Mouse (Mus musculus) liver, adult 2 months (tissue): Measurements from ENCODE around the gene Zfp36l2. TPM values are rescaled to one million over a fixed set of nuclear protein-coding genes. Genes with fewer than 3 reads are reported as not detected.
"Not testable (repeated sequence)": the region's sequence is repeated elsewhere in the genome, so short reads cannot be mapped to it uniquely, and the experiment has no call there.

Experiments
- DNase-seq: peaks from one replicate; pipeline ENCODE4 v3.0.0-alpha.2; 2011; ENCODE audit warnings: low read depth, low spot score; ENCODE audit errors: extremely low read depth
- H3K27ac ChIP-seq: fragments of 200-500 bp; replicated peaks from 2 replicates; pipeline ENCODE4 v1.5.1; 2012; ENCODE audit warnings: low read depth, mild to moderate bottlenecking, control low read depth, inconsistent platforms, low read length; ENCODE audit not compliant: insufficient read depth
- H3K27me3 ChIP-seq: fragments of 200-500 bp; 2 replicates; pipeline ENCODE4 v1.6.1; 2012; ENCODE audit warnings: mild to moderate bottlenecking, moderate library complexity, low read length, inconsistent platforms; ENCODE audit not compliant: control insufficient read depth, insufficient read depth
- H3K36me3 ChIP-seq: fragments of 200-500 bp; 2 replicates; pipeline ENCODE4 v1.6.1; 2012; ENCODE audit warnings: low read length, inconsistent platforms; ENCODE audit not compliant: control insufficient read depth, insufficient read depth
- H3K4me1 ChIP-seq: fragments of 200-500 bp; 2 replicates; pipeline ENCODE4 v1.6.1; 2011; ENCODE audit warnings: low read length; ENCODE audit not compliant: control insufficient read depth, insufficient read depth
- H3K4me3 ChIP-seq: fragments of 200-500 bp; 2 replicates; pipeline ENCODE4 v1.5.1; 2011; ENCODE audit warnings: low read depth, mild to moderate bottlenecking, control low read depth, low read length, moderate library complexity; ENCODE audit not compliant: insufficient read depth
- H3K79me2 ChIP-seq: fragments of 200-500 bp; 2 replicates; pipeline ENCODE4 v1.6.1; 2012; ENCODE audit warnings: inconsistent platforms, mild to moderate bottlenecking, low read length, moderate library complexity; ENCODE audit not compliant: control insufficient read depth, insufficient read depth
- H3K9ac ChIP-seq: fragments of 200-500 bp; 2 replicates; pipeline ENCODE4 v1.6.1; 2012; ENCODE audit warnings: low read depth, mild to moderate bottlenecking, control low read depth, inconsistent platforms, low read length
- CTCF ChIP-seq: fragments of 200-500 bp; IDR thresholded peaks from 2 replicates; pipeline ENCODE4 v1.5.1; 2011; ENCODE audit warnings: low read depth, low read length, control low read depth
- POLR2A ChIP-seq: fragments of 200-500 bp; IDR thresholded peaks from 2 replicates; pipeline ENCODE4 v1.6.1; 2011; ENCODE audit warnings: low read length, control low read depth; ENCODE audit not compliant: insufficient read depth; ENCODE audit errors: extremely low read depth
- WGBS: fragments of 180-500 bp; shearing (Covaris S2); methylation state at CpG from one replicate; pipeline ENCODE4 v1.1.7; 2018; 5-methylcytosine and 5-hydroxymethylcytosine counted together
- polyA plus RNA-seq: library from polyadenylated mRNA; depleted of rRNA; stranded (reverse); fragments of >200 nt; gene quantifications from 2 replicates; pipeline ENCODE4 v1.2.3, GENCODE M21; 2012
- total RNA-seq: library from RNA; depleted of rRNA; stranded (reverse); fragments of >200 nt; gene quantifications from 2 replicates; pipeline ENCODE4 v1.2.3, GENCODE M21; 2014

The Zfp36l2 gene
- total and polyA plus RNA-seq, 2 experiments = 17.3 to 18.7 TPM

DNA sequence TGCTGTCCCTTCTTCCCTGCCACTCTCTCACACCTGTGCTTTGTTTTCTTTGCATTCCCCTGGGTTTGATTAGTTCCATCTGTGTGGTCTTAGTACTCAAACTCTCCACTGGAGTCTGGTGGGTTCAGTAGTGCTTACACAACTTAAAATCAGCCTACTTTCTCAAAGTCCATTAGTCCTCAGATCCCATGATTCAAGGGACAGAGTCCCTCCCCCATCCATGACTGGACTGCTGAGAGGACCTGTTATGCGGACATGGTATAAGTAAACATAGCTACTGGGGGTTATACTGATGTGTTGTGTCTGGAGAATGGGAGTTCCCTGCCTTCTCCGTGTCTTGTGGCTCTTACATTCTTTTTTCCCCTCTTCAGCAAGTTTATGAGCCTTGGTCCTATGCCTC, 40.5 kb upstream of the Zfp36l2 start:
- TF ChIP-seq POLR2A (no peak), CTCF (no peak)
- Histone ChIP-seq H3K36me3 (peaks cover 2% of the 10 kb centered on the region; the same call in 1 of the 2 replicates), H3K4me3 (no peak overlapping the region), H3K9ac (no peak overlapping the region), H3K27me3 (no peaks in the 10 kb centered on the region), H3K27ac (no peak overlapping the region), H3K4me1 (peaks cover 2% of the 10 kb centered on the region; the same call in 1 of the 2 replicates), H3K79me2 (no peaks in the 10 kb centered on the region)
- no peak for DNase-seq
- WGBS = 74% methylated on average over 2 of the region's 2 CpGs

DNA sequence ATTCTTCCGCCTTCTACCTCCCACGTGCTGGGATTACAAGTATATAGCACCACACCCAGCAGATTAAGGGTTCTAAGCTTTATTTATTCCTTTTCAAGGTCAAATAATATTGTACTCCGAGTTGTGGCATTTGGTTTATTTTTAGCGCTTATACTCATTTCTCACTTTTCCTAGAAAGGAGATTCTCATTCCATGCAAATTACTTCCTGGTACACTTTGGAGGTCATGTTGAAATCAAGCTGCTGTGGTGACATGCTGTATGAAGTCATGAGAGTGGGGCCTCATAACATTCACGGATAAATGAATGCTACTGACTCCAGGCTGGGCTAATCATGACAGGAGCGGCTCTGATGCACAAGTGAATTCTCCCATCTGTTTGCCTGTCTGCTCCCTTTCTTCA, 38.9 kb upstream of the Zfp36l2 start:
- no peak for DNase-seq
- 48% methylated on average over 6 of the region's 6 CpGs for WGBS
- no peak overlapping the region for H3K4me3 ChIP-seq
- H3K27ac ChIP-seq = no peak overlapping the region
- no peaks in the 10 kb centered on the region for H3K27me3 ChIP-seq
- H3K79me2 ChIP-seq = no peaks in the 10 kb centered on the region
- H3K4me1 ChIP-seq = peaks cover 2% of the 10 kb centered on the region; the same call in 1 of the 2 replicates
- TF ChIP-seq POLR2A = no peak
- TF ChIP-seq CTCF = no peak
- H3K9ac ChIP-seq = no peak overlapping the region
- peaks cover 2% of the 10 kb centered on the region; the same call in 1 of the 2 replicates for H3K36me3 ChIP-seq

DNA sequence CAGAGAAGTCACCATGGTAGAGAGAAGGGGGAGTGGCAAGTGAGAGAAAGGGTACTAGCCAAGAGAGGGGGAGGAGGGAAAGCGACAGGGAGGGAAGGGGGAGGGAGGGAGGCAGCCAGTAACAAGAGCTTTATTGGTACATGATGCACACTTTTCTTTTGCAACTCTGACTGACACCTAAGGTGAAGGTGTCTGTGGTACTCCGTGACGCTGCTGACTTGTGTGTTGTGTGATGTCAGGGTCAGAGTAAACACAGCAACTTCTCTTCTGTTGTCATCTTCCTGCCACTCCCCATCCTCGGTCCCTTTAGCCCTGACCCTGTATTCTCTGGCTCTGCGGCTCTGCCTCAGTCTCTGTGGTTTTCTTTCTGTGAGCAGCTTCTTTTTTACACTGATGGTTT, 38.5 kb upstream of the Zfp36l2 start:
- Histone ChIP-seq H3K27ac (no peak overlapping the region), H3K9ac (no peak overlapping the region), H3K79me2 (no peaks in the 10 kb centered on the region), H3K4me3 (no peak overlapping the region), H3K36me3 (peaks cover 2% of the 10 kb centered on the region; the same call in 1 of the 2 replicates), H3K4me1 (peaks cover 2% of the 10 kb centered on the region; the same call in 1 of the 2 replicates), H3K27me3 (no peaks in the 10 kb centered on the region)
- no peak for DNase-seq
- TF ChIP-seq POLR2A = no peak
- no peak for TF ChIP-seq CTCF
- 47% methylated on average over 5 of the region's 5 CpGs for WGBS

DNA sequence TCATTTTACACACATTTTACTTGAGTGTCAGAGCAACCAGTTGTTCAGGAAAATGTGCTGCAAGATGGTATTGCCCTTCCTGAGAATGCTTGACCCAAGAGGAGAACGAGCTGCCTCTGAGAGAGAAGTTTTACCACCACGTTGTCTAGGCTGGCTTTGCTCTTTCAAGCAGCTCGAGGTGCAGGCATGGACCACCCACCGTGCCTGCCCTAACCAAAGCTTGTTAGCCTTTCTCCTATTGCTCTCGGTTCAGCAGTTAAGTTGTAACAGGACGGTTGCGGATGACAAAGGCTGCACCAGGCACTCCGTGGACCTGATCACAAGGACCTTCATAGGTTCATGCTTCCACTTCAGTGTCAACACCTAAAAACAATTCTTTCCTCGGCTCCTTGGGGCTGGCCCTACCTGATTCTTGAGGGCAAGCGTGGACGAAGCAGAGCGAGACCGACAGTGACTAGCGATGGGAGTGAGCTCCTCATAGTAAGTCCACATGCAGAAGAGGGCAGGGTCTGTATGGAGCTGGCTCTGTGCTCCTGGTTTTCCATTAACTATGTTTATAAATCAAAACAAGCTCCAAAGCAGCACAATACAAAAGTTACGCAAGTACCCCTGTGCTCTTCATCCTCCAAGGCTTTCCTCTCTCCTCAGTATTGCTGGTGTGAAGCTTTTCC, 36.6 kb upstream of the Zfp36l2 start:
- H3K27ac ChIP-seq = no peak overlapping the region
- H3K27me3 ChIP-seq = no peaks in the 10 kb centered on the region
- H3K79me2 ChIP-seq = no peaks in the 10 kb centered on the region
- 93% methylated on average over 15 of the region's 15 CpGs for WGBS
- no peak overlapping the region for H3K9ac ChIP-seq
- TF ChIP-seq POLR2A (no peak), CTCF (no peak)
- no peak for DNase-seq
- peaks cover 2% of the 10 kb centered on the region; the same call in 1 of the 2 replicates for H3K4me1 ChIP-seq
- no peak overlapping the region for H3K4me3 ChIP-seq
- H3K36me3 ChIP-seq = peaks cover 4% of the 10 kb centered on the region; the same call in 1 of the 2 replicates

DNA sequence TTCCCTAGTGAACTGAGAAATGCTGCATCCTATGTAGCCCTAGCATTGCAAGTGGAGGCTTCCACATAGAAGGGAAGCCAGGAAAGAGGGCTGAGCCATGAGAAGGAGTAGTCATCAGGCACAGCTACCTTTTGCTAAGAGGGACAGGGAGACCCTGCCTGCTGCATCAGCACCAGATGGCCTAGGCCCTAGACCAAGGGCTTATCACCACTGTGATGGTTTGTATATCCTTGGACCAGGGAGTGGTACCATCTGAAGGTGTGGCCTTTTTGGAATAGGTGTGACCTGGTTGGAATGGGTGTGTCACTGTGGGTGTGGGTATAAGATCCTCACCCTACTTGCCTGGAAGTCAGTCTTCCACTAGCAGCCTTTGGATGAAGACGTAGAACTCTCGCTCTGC, 31.1 kb upstream of the Zfp36l2 start:
- not testable (repeated sequence) for H3K36me3 ChIP-seq, H3K27ac ChIP-seq, H3K79me2 ChIP-seq, H3K27me3 ChIP-seq, H3K9ac ChIP-seq, H3K4me3 ChIP-seq, DNase-seq
- 97% methylated on average over 2 of the region's 2 CpGs for WGBS
- H3K4me1 ChIP-seq = peaks cover 16% of the 10 kb centered on the region

DNA sequence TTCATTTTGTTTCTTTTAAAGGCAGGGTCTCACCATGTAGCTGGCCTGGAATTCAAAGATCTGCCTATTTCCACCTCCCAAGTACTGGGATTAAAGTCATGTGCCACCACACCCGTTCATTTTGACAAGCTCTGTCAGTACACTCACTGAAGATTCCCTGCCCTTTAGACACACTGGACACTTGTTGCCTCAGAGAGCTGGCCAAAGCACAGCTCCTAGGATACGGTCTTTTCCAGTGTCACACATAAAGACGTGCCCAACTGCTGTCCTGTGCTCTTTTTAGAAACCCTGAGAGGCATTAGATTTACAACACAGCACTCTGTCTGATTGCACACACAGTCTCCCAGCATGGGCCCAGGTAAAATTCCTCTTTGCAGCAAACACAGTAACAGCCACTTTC, 29.9 kb upstream of the Zfp36l2 start:
- H3K79me2 ChIP-seq = no peaks in the 10 kb centered on the region
- 32% methylated on average over 3 of the region's 3 CpGs for WGBS
- DNase-seq = peak; percentile 74

More for the DNA sequence above, 29.9 kb upstream of the Zfp36l2 start:
- Histone ChIP-seq H3K4me3 (no peak overlapping the region), H3K9ac (no peak overlapping the region), H3K27ac (peak overlapping the region; percentile 14; the same call in 1 of the 2 replicates), H3K4me1 (peaks cover 16% of the 10 kb centered on the region), H3K36me3 (peaks cover 2% of the 10 kb centered on the region; the same call in 1 of the 2 replicates), H3K27me3 (no peaks in the 10 kb centered on the region)
- TF ChIP-seq POLR2A (no peak), CTCF (no peak)
